Mouse (Mus musculus) neural tube, embryonic 10.5 days (tissue): ENCODE measurements around the gene Zfp39.

ENCODE experiments used
- DNase-seq: peaks from one replicate; pipeline ENCODE4 v3.0.0-alpha.2; 2017; ENCODE audit warnings: low spot score; ENCODE audit errors: extremely low spot score

Gene Zfp39

DNA sequence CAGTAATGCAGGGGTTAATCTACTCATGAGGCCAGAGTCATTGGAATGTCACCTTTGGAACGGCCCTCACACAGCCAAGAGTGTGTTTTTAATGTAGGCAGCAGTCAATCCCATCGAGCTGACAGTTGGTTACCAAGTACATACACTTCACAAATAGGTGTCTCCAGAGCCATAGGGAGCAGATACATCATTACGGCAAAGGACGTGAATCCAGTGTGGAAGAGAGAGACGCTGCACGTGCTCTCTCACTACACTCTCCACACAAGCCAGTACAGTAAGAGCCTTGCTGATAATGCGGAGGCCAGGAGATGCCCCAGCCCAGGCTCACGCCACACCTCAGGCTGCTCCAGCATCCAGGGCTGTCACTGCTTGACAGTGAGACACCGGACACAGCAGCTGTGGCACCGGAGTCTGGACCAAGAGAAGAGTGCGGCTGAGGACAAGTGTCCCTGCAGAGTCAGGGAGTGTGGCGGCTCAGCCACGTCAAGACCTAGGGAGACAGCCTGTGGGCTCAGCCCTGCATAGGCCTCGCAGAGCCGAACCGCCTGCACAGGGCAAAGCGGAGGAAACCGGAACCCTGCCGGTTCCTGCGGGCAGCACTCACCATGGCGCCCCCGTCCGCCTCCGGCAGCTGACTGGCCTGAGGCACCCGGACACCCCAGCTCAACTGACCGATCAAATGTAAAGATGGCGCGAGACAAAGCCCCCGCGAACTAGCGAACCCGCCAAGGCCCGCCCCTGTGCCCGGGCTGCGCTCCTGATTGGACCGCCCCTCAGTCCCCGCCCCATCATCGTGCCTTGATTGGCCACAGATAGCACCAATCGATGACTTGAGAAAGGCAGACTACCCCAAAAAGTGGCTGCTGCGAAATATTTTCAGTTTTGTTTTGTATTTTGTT, at the start of gene Zfp39:
Gene Zfp39 (minus strand): TSS at position 715 of the 899 bp plus-strand sequence.
- peak; percentile 94 for DNase-seq

DNA sequence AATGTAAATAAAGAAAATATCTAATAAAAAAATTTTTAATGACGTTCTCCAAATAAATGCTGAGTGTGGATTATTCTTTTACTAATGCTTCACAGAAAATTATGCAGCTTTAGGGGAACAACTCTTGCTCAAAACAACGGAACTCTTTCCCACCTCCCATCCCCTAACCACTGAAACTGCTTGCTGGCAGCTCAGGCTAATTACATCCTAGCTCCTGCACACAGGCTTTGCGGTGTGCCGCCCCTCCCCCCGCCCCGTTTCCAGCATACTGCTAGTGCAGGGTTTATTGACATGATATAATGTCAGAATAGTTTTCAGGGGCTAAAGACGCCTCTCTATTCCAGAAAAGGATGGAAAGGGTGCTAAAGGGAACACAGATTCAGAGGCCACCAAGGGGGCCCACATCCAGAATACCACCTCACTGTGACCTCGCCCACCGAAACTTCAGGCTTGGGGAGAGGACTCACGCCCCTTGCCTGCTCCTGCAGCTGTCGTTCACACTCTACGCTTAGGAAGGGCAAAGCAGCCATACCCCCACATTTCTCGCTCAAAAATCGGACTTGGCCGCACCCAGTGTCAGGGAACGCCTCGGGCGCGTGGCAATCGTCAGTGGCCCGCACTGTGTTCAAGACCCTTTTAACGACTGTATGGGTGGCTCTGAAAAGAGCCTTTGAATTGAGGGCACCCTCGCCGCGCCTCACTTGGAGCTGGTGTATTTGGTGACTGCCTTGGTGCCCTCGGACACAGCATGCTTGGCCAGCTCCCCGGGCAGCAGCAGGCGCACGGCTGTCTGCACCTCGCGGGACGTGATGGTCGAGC, 49.5 kb upstream of the Zfp39 start:
- DNase-seq: peak; percentile 74

DNA sequence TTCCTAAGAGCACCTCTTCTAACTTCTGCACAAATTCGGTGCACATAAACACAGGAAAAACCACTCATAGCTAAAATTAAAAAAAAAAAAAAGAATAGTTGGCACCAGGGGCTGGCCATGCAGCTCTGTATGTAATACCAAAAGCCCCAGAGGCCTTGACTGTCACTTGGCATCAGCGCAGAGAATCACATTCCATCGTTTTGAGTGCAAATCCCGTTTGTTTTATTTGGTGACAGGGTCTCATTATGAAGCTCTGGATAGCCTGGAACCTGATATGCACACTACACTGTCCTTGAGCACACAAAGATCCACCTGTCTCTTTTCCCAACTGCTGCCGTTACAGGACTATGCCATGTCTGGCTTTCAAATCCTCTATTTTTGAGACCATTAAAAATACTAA, 47.2 kb upstream of the Zfp39 start:
- DNase-seq: no peak

DNA sequence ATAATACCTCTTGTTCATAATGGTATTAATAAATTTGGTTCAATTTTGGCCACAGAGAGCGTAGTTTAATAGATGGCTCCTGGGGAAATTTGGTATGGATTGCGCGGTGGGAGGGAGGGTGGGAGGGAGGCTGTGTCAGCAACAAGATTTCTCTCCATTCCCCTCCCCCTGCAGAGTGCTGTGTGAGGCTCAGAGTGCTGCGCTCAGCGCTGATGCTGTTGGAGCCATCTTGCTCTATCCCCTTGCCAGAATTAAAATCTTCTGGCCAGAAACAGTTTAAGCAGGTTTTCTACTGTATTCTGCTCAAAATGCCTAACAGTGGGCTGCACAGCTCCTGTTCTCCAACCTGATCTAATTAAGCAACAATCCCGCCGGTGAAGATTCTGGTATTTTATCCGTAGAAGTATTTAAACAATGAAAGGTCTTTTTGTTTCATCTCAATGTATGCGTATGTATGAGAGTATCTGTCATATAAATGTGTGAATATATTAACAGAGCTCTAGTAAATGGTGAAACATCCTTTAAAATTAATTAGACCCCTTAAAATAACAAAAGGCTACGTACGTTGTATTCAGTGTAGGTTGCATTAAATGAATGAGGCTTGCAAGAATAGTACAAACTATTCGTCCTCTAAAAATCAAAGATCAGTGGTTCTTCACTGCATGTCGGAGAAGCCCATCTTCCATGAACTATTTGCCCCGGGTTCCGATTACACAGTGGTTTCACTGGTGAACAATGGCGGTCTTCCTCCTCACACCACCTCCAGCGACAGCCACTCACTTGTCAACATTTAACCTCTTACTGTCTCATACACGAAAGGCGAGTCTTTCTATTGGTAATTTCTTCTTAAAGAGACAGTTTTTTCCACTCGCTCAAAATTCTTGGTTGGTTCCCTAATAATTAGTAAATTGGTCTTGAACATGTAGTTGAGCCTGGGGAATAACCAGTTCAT, 45.7 kb upstream of the Zfp39 start:
- no peak for DNase-seq

DNA sequence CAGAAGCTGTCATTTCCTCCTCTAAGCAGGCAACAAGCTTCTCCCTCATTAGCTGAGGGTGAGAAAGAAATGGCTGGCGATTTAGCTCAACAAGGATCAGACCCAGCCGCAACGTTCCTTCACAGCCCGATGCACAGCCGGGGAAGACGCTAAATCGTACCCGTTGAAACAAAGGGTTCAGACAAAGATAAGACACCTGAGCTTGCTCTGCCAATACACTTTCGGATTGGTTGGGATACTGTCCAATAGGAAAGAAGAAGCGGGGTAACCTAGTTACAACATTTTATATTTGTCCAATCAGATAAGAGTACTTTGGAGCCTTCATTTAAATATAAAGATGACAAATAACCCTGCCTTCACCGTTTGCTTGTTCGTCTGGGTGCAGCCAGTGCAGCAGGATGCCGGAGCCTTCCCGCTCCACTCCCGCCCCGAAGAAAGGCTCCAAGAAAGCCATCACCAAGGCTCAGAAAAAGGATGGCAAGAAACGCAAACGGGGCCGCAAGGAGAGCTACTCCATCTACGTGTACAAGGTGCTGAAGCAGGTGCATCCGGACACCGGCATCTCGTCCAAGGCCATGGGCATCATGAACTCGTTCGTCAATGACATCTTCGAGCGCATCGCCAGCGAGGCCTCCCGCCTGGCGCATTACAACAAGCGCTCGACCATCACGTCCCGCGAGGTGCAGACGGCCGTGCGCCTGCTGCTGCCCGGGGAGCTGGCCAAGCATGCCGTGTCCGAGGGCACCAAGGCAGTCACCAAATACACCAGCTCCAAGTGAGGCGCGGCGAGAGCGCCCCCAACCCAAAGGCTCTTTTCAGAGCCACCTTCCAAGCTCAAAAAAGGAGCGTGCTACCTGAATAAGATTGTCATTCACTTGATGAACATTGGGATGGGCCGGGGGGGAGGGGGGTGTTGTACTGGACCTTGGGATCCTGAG, 44.8 kb upstream of the Zfp39 start, which contains the start of gene Hist3h2ba:
Gene Hist3h2ba (plus strand): TSS at position 379 of the 938 bp plus-strand sequence.
- peak; percentile 73 for DNase-seq

DNA sequence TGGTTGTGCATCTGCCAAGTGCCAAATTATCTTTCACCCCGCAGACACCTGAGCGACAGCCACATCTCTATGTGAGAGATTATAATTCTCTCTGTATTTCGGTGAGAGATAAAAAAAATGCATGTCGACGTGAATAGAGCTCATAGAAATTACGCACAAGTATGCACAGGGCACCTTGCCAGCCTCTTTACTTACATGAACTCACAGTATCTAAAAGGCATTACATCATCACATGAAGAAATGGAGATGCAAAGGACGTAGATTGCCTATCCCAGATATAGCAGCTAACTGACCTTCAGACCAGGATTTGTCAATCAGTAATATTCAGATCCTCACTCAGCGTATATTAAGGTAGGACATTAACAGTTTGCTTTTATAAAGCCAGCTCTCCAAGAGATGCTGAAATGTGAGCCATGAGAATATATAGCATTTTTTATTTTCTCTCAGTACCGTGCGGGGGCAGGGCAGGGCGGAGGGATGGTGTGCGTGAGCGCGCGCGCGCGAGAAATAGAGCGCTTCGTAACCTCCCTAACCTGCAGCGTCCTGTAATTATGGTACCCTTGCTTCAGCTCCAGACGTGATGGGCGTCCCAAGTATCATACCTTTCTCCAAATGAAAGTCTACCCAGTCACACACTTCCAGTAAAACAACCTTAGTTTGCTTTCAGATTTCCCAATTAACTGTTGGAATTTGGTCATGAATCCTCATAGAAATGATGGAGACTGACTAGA, 43.9 kb upstream of the Zfp39 start:
- no peak for DNase-seq

DNA sequence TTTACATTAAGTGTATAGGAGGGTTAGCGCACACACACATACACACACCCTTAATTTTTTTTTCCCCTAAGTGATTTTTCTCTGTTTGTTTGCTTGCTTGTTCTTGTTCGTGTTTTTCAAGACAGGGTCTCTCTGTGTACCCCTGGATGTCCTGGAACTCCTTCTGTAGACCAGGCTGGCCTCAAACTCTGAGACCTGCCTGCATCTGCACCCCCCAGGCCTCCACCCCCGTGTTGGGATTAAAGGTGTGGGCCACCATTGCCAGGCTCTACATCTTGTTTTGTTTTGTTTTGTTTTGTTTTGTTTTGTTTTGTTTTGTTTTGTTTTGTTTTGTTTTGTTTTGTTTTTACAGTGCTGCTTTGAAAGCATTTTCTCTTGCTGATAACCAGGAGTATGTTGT, 43.3 kb upstream of the Zfp39 start:
- no peak for DNase-seq

DNA sequence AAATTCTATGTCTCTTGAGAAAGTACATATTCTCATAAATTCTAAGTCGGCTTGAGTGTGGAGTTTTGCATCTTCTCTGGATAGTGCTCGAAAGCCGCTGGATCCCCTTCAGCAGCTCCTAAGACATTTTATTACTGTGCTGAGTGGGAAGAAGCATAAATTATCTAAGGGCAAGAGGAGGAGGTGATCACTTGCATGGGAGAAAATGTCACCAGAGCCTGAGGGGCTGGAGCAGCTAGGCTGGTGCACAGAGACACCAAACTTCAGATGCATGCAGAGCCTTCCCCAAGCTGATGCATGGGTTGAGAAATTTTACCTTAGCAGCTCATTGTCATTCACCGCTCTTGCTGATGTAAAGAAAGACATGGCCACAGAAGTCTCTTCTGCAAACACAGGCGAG, 40.1 kb upstream of the Zfp39 start:
- no peak for DNase-seq

DNA sequence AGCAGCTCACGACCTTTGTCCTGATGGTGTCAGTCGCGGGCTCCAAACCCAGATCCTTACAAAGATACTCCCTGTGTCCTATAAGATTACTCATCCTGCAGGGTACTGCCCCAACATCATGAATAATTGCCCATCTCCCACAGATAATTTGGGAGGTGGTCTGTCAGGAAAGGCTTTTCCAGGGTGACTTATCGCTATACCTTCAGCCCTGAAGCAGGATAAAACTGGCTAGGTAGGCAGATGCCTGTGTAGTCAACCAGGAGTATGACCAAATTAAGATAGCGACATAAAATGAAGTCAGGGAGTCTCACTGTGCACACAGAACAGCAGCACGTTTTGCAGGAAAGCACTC, 35.0 kb upstream of the Zfp39 start:
- no peak for DNase-seq

DNA sequence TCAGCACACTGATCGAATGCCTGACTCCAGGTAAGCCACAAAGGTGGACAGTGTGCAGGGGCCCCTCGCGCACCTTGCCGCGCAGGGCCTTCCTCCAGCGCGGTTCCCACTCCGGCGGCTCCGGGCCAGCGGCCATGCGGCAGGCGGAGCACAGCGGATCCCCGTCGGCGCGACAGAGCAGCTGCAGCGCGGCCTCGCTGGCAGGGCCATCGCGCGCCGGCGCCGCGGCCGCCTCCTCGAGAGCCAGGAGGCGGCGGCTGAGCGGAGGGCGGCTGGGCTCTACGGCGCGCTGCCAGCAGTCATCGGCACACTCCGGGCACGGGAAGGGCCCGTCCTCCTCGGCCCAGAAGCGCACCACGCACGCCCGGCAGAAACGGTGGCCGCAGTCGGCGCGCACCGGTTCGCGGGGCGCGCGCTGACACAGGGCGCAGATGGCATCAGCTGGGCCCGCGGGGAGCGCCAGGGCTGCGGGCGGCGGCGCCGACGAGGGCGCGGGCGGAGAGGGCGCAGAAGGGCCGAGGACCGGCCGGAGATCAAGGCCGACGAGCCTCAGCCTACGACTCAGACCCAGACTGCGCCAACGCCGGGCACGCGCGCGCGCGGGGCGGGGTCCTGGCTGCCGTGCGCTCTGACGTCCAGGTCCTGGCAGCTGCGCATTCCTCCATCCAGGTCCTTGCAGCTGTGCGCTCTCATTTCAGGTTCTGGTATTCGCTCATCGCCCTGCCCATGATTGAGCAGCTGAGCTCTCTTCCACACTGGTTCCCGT, 34.5 kb upstream of the Zfp39 start, which contains the start of gene Rnf187:
Gene Rnf187 (minus strand): TSS at position 595 of the 766 bp plus-strand sequence.
- DNase-seq: peak; percentile 90

DNA sequence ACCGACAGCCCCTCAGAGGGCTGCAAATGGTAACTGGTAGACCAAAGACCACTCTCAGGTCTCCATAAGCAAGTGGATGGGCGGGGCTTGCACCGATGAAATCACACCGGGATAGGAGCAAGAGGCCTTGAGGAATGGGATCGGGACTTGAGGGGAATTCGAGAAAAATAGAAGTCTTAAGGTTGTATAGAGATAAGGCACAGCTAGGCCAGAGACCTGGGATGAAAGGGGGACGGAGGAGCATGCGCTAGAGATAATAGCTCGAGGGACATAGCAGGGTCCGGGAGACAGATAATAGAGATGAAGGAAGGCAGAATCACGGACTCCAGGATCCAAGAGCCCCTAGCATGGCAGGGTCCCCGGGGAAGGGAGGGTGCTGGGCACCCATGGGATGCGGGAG, 33.9 kb upstream of the Zfp39 start:
- DNase-seq: peak; percentile 44

DNA sequence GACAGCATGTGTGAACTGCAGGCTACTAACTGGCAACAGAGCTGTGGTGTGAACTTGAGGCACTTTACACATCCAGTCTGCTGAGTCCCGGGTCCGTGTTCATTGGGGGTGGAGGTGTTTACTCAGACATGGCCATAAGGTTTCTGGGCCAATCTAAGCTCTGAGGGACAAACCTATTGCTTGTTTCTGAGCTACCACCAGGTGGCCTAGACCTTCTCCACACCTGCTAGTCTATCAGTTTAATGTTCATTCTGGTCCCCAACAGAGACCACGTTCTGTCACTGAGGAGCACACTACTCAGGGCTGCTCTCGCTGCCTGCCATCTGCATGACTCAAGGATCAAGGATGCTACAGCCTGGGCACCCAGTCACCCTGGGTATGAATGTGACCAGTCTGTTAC, 27.6 kb upstream of the Zfp39 start:
- no peak for DNase-seq

DNA sequence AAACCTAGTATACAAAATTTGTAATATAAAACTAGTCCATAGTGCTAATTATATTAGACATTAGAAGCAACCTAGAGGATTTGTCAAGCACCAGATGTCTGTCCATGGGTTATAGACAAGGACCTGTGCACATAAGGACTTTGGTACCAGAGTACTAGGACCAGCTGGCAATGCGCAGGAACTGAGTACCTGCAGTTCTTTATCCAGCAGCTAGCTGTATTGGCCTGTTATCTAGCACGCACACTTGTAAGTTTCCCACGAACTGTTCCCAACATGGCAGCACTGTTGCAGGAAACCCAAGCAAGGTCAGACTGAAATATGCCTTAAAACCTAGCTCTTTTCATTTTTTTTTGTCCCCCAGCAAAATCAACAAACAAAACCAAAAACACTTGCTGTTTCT, 26.2 kb upstream of the Zfp39 start:
- DNase-seq: no peak

DNA sequence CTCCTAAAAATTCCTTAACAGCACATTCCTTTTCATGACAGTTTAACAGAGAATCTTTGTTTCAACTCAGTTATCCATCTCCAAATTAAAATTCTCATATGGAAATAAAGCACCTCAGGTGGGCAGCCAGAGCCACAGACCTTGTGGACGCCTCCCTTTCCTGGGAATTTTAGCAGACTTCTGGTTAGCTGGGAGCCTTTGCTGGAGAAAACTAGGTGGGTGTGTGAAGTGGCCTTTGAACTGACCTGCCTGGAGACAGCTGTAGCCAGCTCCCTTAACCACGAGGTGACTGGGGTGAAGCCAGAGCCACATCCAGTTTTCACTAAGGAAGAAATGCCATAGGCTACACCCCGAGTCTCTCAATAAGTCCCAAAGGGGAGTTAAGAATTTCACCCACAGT, 25.6 kb upstream of the Zfp39 start:
- DNase-seq: no peak

DNA sequence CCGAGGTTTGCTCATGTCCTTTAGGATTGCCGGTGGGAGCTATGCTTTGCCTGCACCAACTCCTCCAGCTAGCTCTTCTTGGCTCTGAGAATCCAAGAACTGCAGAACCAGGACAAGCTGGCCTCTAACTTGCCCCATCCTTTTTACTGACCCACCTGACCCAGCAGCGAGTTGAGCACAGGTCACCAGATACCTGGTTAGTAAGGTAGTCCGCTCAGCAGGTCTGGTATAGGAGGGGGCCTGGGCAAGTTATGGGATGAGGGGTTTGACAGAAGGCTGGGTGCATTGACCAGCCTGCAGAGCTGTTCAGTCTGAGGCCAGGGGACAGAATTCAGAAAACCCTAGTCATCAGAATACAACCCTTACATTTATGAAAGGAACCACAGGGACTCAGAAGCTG, 25.0 kb upstream of the Zfp39 start:
- DNase-seq: no peak

DNA sequence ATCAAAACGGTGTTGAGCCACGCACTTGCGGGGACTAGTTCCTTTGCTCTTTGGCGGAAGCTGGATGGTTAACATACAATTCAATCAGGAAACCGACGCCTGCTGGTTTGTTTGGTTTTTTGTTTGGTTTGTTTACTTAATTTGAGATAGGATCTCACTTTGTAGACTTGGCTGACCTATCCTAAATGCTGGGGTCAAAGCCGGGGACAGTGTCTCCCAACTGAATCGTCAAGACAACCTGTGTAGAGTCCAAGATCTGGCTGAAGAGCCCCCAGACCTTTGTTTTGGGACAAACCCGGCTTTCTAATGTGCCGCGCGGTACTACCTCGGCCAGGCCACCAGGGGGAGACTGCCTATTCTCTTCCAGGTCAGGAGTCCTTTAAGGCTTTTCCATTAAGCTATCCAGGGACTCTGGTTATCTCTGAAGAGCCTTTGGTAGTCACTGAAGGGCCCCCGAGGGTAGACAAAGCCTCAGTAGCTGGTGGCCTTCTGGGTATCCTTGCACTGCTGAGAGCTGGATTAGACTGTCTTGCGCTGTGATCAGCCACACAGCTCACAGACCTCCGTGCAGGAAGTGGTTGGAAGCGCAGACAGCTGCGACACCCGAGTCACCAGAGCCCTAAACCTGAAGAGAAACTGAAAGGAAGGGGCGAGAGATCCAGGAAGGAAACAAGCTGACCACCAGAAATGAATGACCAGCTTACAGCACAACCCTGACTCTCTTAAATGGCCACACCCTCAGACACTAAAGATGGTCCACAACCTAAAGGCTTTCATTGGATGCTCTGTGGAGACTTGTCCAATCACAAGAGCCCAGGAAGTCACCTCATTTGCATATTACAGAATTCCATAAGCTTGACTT, 24.0 kb upstream of the Zfp39 start:
- DNase-seq: peak; percentile 83

DNA sequence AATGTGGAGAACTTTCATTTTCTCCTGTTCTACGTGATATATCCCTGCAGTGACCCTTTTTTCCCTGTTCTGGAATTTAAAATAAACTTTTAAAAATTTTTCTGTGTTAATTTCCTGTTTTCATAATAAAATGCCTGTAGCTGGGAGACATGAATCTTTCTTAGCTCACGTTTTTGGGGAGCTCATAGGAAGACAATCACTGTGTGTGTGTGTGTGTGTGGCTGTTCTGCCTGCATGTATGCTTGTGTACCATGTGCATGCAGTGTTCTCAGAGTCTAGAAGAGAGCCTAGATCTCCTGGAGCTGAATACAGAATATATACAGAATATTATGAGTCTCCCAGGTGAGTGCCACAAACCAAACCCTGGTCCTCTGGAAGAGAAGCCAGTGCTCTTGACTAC, 23.0 kb upstream of the Zfp39 start:
- DNase-seq: no peak

DNA sequence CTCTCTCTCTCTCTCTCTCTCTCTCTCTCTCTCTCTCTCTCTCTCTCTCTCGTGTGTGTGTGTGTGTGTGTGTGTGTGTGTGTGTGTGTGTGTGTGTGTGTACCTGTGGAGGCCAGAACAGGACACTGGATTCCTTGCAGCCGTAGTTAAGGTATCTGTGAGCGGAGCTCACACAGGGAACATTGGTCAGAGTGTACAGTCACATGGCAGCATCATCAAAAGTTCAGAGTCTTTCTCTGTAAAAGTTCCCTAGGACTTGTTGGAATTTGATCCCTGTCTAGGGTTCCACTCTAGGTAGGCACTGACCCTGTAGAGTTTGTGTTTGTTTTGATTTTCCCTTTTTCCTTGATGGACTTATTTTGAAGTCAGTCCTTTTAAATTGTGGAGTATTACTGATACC, 22.6 kb upstream of the Zfp39 start:
- DNase-seq: no peak
